11 mouse cellular contexts compared by ENCODE assay signal in genomic region chr1:161751311-161751710, GRCm38 (mm10). TPM values are rescaled to one million over a fixed set of nuclear protein-coding genes. Genes with fewer than 3 reads are reported as not detected.
A peak's percentile ranks its signal among the peaks of the same experiment; 100 is the strongest.
DNase-seq lines count a peak whose midpoint lies in the region; ATAC-seq and TF ChIP-seq lines count a peak whose summit lies in the region.
"Had no signal": no experiment of that assay in that cellular context is flagged by ENCODE, and none has a peak within 500 bp of the region (broad histone marks: within the 10 kb centered on the region; RNA-seq: fewer than 3 reads in every experiment).

No protein-coding gene starts in this region.

- TF ChIP-seq CTCF in stomach, postnatal 0 days (IDR thresholded peaks at IDR 0.05; ENCODE audit: low read depth): no peak

- no peak overlapping the region for H3K4me3 ChIP-seq in stomach, embryonic 15.5 days (replicated peaks)
- no peak overlapping the region for H3K4me3 ChIP-seq in stomach, postnatal 0 days (ENCODE audit: low read depth, low read length)
- H3K4me3 ChIP-seq in forebrain, embryonic 15.5 days: no peak overlapping the region
- H3K4me3 ChIP-seq: megakaryocyte, embryonic 14.5 days had no signal

- H3K9ac ChIP-seq in stomach, embryonic 15.5 days: no peak overlapping the region
- no peak overlapping the region for H3K9ac ChIP-seq in stomach, postnatal 0 days (ENCODE audit: low read length)
- H3K9ac ChIP-seq in forebrain, embryonic 15.5 days (replicated peaks): no peak overlapping the region

- H3K4me1 ChIP-seq in stomach, embryonic 15.5 days: no peaks in the 10 kb centered on the region
- H3K4me1 ChIP-seq in stomach, postnatal 0 days (replicated peaks; ENCODE audit: control insufficient read depth, insufficient read depth): no peaks in the 10 kb centered on the region
- H3K4me1 ChIP-seq in forebrain, embryonic 15.5 days: no peaks in the 10 kb centered on the region

- H3K27me3 ChIP-seq in stomach, embryonic 15.5 days (replicated peaks): no peaks in the 10 kb centered on the region
- H3K27me3 ChIP-seq in stomach, postnatal 0 days (ENCODE audit: control insufficient read depth, insufficient read depth, low read length): no peaks in the 10 kb centered on the region
- no peaks in the 10 kb centered on the region for H3K27me3 ChIP-seq in forebrain, embryonic 15.5 days

- H3K36me3 ChIP-seq in stomach, embryonic 15.5 days: no peaks in the 10 kb centered on the region
- H3K36me3 ChIP-seq in stomach, postnatal 0 days (ENCODE audit: control insufficient read depth, insufficient read depth, low read length): no peaks in the 10 kb centered on the region
- no peaks in the 10 kb centered on the region for H3K36me3 ChIP-seq in forebrain, embryonic 15.5 days

- TF ChIP-seq EP300 in stomach, postnatal 0 days (optimal IDR thresholded peaks at IDR 0.05): no peak

- DNase-seq in embryo, embryonic 11 days: peak; percentile 17
- no peak for DNase-seq in embryo, embryonic 10.5 days (ENCODE audit: low spot score)
- DNase-seq in stomach, postnatal 0 days (ENCODE audit: low spot score): no peak
- peak; percentile 64 for DNase-seq in naive thymus-derived CD4-positive, alpha-beta T cell, adult 2 months (ENCODE audit: low read depth)
- DNase-seq in MN1 (ENCODE audit: low spot score): no peak
- DNase-seq: thymus, postnatal 25 days had no signal

- no peak overlapping the region for H3K4me2 ChIP-seq in stomach, embryonic 15.5 days
- no peak overlapping the region for H3K4me2 ChIP-seq in stomach, postnatal 0 days (replicated peaks; ENCODE audit: low read depth)
- H3K4me2 ChIP-seq in forebrain, embryonic 15.5 days (replicated peaks): no peak overlapping the region

- WGBS in stomach, embryonic 15.5 days: 52% methylated on average over 8 of the region's 8 CpGs
- 48% methylated on average over 8 of the region's 8 CpGs for WGBS in stomach, postnatal 0 days
- 64% methylated on average over 8 of the region's 8 CpGs for WGBS in forebrain, embryonic 15.5 days

- H3K9me3 ChIP-seq in stomach, embryonic 15.5 days: no peaks in the 10 kb centered on the region
- no peaks in the 10 kb centered on the region for H3K9me3 ChIP-seq in stomach, postnatal 0 days (ENCODE audit: control insufficient read depth, low read length)
- H3K9me3 ChIP-seq in forebrain, embryonic 15.5 days: no peaks in the 10 kb centered on the region
- H3K9me3 ChIP-seq: megakaryocyte, embryonic 14.5 days had no signal

- peak; percentile 84; the same call in 1 of the 2 replicates for ATAC-seq in stomach, embryonic 15.5 days (ENCODE audit: insufficient read depth, low FRiP score, low read depth)
- ATAC-seq in stomach, postnatal 0 days (ENCODE audit: low FRiP score, low TSS enrichment): no peak
- ATAC-seq in inflammation-experienced regulatory T-cells, adult 6 months: peak; percentile 20
- no peak for ATAC-seq in forebrain, embryonic 15.5 days (replicated peaks)

- H3K27ac ChIP-seq in stomach, embryonic 15.5 days: no peak overlapping the region
- H3K27ac ChIP-seq in stomach, postnatal 0 days (replicated peaks): no peak overlapping the region
- no peak overlapping the region for H3K27ac ChIP-seq in forebrain, embryonic 15.5 days (replicated peaks)

RNA-seq across cellular contexts. Expression of gene Fasl, which starts 37.0 kb away (rescaled TPM):
- not detected in 2 replicates for polyA plus RNA-seq in stomach, embryonic 15.5 days (2015; fragmentation: Nextera tagmentation; extraction: Ambion mirVana)
- polyA plus RNA-seq in stomach, postnatal 0 days (2015; fragmentation: Nextera tagmentation; extraction: Ambion mirVana): not detected in 2 replicates
- polyA plus RNA-seq in inflammation-experienced regulatory T-cells, adult 6 months (2017; shearing (Covaris generic)): 10 to 100 TPM; 13.0 to 56.3 (median 19.1) TPM
- polyA plus RNA-seq in forebrain, embryonic 15.5 days (2015; fragmentation: Nextera tagmentation; extraction: Ambion mirVana): 0.17 and 0.18 TPM in 2 replicates
- polyA plus RNA-seq: limb, embryonic 11.5 days had no signal

Comparison
In these comparisons a context has a peak if more than half of its experiments do, and no peak if none do; other contexts are left out.
1. DNase-seq: peak in embryo, embryonic 11 days (single experiment) and naive thymus-derived CD4-positive, alpha-beta T cell, adult 2 months (single experiment); none in embryo, embryonic 10.5 days (single experiment), stomach, postnatal 0 days (single experiment) and MN1 (single experiment).
2. ATAC-seq: peak in stomach, embryonic 15.5 days (single experiment) and inflammation-experienced regulatory T-cells, adult 6 months (single experiment); none in stomach, postnatal 0 days (single experiment) and forebrain, embryonic 15.5 days (single experiment).
3. RNA of gene Fasl, which starts 37.0 kb away (polyA plus RNA-seq): 13.0 to 56.3 TPM in inflammation-experienced regulatory T-cells, adult 6 months; 0.17 to 0.18 TPM in forebrain, embryonic 15.5 days, not detected in stomach, embryonic 15.5 days and not detected in stomach, postnatal 0 days; every median in the first group is over 10 times any median in the second.